Mouse (Mus musculus) frontal cortex, postnatal 14 days (tissue): ENCODE measurements around the gene Ankrd61.
A peak's percentile ranks its signal among the peaks of the same experiment; 100 is the strongest.

Experiments
- DNase-seq, 2 experiments: peaks; one replicate each; pipeline ENCODE4 v3.0.0; 2022; ENCODE audit warnings: low spot score in 2 of 2

Gene Ankrd61

DNA sequence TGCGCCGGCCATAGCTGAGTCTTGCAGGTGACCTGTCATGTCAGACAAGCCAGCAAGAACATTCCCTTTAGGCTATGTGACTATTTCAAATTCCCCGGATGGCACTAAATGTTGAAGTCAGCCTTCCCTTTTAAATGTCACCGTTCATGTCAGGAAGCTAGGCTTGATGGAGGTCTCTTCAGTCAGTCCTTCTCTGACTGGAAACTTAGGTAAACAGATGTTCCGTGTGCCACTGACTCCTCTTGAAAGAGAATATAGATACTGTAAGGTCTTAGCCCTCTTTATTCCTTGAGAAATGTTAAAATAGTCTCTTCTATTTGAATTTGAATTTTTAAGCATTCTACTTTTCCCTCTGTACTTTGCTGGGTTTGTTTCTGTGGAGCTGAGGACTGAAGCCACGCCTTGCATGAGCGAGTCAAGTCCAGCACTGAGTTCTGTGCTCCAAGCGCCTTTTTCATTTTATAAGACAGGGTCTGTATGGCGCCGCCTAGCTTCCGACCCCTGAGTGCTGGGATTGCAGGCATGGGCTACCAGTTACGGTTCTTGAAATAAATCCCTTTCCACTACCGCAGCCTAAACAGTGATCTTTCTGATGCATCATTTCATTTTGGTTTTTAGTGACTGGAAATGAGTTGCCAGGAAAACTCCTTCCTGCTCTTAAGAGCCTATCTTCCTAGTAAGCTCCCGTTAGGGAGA is at the start of gene Ankrd61:
TSS of gene Ankrd61 (minus strand) at position 51 of the 696 bp plus-strand sequence.
- DNase-seq, result no peak

DNA sequence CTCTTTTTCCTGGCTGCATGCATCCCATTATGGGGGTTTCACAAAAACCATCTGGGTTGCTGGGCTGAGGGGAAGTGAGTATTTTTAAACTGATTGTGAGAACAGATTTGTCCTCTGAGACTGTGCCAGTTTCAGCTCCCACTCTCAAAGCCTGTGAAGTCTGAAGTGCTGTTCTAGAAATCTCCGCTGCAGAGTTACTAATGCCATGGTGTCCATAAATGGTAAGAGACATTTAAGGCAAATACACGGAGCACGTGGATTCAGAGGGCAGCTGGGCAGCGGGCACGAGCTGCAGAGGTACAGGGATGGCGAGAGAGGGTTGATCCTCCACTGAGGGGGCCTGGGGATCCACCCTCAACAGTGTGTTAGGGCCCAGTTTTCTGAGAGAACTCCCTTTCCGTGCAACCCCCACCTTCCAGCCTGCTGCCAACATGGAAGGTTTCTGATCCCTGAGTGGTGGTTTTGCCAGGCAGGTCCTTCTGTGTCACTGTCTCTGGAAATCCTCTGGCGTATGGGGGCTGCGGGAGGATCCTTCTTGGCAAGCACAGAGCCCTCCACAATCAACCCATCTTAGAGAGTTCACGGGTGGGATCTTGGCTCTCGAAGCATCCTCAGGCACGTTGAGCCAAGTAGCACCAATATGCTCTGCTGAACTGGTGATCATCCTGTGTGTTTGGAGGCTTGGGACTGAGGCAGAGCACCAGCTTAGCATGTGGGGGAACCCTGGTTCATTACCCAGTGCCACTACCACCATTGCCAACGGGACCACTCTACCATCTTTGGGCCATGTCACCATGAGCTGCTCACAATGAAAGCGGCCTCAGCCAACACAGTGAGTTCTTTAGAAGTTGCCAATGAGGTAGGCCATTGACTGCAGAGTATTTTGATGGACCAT is 46.0 kb upstream of the Ankrd61 start:
- DNase-seq, result peak; percentile 63 to 79

DNA sequence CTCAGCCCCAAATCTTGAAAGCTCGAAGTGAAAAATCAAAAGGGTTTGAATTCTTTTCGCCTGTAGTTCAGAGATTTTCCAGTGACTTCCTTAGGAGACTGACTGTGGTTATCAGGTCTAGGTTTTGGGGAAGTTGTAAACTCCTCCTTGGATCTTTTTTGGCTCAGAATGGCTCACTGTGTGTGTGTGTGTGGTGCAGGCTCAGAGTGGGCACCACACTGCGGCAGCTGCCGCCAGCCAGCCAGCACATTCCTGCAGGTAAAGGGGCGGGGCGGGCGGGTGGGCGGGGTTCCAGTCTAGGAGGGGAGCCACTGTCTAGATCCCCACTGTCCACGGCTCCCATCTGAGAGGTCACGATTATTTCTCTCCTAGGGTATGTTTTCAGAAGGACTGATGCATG is 44.1 kb upstream of the Ankrd61 start:
- no peak for DNase-seq

DNA sequence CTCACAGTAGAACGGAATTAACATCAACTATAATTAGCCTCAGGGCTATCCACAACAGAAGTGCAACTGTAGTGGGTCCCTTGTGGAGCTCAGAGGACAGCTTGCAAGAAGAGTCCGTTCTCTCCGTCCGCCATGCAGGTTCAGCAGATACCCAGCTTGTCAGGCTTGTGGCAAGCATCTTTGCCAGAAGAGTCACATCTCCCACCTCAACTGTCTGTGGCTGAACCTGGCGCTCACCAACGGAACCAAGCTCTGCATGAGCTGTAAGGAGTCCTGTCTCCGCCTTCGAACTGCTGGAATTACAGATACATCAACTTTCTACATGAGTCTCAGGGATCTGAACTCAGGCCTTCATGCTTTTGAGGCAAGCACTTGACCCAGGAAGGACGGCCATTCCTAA is 38.7 kb upstream of the Ankrd61 start:
- DNase-seq, result no peak

DNA sequence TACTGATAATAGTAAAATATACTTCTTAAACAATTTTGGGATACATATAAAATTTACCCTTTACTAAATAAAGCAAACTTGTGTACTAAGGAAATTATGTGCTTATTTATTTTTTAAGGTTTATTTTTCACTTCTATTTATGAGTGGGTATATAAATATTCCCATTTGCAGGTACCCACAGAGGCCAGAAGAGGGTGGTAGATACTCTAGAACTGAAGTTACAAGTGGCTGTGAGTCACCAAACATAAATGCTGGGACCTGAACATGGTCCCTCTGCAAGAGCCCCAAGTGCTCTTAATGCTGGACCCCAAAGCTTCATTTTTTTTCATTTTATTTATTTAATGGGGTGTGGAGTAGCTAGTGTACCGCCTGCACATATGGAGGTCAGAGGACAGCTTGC is 36.4 kb upstream of the Ankrd61 start:
- DNase-seq, result no peak

DNA sequence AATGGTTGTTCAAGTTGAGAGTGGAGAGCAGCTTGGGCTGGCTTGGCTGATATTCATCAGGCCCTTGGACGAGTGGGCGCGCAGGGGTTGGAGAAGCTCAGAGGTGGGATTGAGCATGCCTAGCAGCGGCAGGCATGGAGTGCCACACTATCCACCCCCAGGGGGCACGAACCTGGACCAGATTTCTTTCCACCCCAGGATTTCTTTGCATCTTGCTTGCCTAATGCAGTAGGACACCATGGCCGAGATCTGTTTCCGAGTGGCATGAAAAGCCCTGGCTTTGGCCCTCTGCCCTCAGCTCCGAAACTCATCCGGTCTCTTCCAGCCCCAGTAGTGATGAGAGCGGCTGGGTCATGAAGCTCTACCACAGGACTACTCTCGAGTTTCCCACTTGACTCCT is 35.9 kb upstream of the Ankrd61 start:
- DNase-seq, result no peak

DNA sequence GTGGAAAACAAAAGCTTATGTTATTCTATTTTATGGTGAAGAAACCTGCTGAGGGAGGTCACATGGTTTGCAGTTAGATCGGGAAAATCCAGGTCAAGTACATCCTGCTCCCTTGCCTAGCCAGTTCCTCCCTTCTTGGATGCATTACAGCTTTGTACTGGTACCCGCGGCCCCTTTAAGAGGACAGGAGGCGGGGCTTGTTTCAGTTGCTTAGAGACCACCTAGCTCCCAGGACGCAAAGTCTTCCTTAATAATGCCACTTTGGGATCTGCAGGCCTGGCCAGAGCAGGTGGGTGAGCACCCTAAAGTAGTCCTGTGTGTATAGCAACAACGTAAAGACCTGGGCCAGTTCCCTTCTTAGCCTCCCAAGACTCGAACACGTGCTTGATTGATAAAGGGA is 35.3 kb upstream of the Ankrd61 start, which contains the start of gene Rsph10b:
TSS of gene Rsph10b (plus strand) at position 205 of the 400 bp plus-strand sequence.
- no peak for DNase-seq

DNA sequence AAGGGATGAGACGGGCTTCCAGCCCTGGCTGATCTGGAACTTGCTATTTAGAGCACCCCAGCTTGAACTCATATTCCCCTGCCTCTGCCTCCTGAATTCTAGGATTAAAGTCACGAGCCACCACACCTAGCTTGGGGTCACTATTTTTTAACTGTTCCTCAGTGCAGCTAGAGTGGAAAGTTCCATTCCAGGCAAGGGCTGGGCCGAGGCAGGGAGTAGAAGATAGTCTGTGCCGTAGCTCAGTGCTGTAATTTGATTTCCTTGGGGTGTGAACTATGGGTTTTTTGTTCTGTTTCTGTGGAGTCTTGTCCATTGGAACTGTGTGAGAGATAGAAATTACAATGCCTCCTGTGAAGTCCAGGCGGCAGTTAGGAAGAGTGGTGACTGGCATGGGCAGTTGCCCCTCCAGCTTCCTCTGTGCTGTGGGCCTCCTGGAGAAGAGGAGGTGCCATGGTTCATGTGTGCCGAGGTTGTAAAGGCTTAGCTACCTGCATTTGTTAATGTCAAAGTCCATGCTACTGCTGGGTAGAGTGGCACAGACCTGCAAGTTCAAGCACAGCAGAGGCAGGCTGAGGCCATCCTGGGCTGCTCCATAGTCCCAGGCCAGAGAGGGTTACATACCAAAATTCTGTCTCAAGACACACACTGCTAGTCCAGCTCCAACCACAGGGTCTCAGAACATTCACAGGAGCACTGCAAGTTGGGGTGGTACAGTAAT is 34.5 kb upstream of the Ankrd61 start:
- DNase-seq, result no peak

GRCm38 (mm10) chr5:143930656-143931055 is 33.2 kb upstream of the Ankrd61 start:
- DNase-seq, result no peak

- no peak for DNase-seq
These were observed 31.8 kb upstream of the Ankrd61 start for GRCm38 (mm10) chr5:143929291-143929690.

DNA sequence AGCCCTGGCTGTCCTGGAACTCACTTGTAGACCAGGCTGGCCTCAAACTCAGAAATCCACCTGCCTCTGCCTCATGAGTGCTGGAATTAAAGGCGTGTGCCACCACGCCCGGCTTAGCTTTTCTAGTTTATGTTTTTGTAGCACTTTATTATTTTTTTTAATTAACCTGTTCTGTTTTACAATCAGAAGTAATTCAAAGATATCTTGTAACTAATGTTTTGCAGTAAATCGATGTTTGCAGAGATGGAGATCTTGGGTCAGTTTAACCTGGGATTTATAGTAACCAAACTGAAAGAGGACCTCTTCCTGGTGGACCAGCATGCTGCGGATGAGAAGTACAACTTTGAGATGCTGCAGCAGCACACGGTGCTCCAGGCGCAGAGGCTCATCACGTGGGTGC is 30.4 kb upstream of the Ankrd61 start, which contains the start of gene Gm42421:
TSS of gene Gm42421 (plus strand) at position 301 of the 400 bp plus-strand sequence.
- no peak for DNase-seq

DNA sequence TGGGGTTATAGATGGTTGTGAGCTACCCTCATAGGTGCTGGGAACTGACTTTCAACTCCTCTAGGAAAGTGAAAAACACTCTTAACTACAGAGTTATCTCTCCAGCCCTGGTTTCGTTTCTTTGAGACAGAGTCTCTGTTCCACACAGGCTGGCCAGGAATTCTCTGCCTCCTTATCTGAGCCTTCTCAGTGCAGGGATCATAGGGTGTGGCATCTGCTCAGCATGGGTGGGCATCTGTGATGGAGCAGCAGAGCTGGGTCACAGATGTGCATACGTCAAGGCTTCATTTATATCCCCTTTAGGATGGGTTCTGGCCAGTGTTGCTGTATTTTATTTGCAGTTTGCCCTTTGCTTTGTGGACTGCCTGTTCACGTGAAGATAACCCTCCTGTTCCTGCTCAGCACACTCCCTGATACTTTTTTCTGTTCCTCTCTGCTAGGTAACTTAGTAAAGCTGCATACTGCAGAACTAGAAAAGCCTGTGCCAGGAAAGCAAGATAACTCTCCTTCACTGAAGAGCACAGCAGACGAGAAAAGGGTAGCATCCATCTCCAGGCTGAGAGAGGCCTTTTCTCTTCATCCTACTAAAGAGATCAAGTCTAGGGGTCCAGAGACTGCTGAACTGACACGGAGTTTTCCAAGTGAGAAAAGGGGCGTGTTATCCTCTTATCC is 27.4 kb upstream of the Ankrd61 start:
- DNase-seq, result no peak

GRCm38 (mm10) chr5:143918120-143918519 is 20.6 kb upstream of the Ankrd61 start:
- no peak for DNase-seq

- no peak for DNase-seq
These were observed 19.9 kb upstream of the Ankrd61 start for GRCm38 (mm10) chr5:143917418-143917817.

GRCm38 (mm10) chr5:143916221-143916620 is 18.7 kb upstream of the Ankrd61 start:
- no peak for DNase-seq

DNA sequence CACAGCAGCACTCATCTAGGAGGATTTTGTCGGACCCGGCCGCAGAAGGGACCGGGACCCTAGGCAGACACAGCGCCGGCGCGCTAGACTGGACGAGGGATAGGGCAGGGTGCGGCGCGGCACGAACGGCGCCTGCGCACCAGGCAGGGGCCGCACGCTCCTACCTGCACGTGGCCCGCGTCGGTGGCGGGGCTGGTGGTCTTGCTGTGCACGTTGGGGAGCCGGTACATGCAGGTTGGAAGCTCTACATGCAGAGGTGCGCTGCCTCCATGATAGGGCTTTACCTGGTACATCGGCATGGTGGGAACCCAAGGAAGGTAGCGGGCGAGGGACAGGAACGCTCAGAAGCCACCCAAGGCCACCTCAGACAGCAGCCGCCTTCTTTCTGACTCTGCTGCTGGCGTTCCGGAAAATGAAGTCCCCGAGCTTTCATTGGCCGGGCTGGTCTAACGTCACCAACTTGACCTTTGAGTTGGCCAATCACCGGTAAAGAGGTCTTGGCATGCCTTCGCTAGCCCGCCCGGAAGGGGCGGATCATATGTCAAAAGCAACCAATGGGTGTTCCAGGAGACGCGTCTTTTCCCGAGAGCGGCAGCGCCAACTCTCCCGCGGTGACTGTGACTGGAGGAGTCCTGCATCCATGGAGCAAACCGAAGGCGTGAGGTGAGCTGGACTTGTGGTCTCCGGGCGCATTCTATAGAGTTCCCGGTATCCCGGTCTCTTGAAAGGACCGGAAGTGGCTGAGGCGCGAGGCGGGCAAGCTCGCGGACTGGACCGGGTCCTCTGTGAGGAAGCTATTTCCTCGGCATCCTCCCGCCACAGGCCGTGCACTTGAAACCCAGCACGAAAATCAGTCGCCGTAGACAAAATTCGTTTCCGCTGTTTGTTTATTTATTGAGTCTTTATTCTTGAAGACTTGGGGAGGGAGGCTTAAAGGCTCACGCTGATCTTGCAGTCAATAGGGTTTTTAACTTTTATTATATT is 12.2 kb upstream of the Ankrd61 start, which contains the start of the genes Aimp2 and Pms2:
TSS of gene Aimp2 (minus strand) at position 431 of the 984 bp plus-strand sequence.
TSS of gene Pms2 (plus strand) at position 548 of the 984 bp plus-strand sequence.
- peak; percentile 96 to 97 for DNase-seq

GRCm38 (mm10) chr5:143908926-143909325 is 11.4 kb upstream of the Ankrd61 start:
- DNase-seq, result no peak

DNA sequence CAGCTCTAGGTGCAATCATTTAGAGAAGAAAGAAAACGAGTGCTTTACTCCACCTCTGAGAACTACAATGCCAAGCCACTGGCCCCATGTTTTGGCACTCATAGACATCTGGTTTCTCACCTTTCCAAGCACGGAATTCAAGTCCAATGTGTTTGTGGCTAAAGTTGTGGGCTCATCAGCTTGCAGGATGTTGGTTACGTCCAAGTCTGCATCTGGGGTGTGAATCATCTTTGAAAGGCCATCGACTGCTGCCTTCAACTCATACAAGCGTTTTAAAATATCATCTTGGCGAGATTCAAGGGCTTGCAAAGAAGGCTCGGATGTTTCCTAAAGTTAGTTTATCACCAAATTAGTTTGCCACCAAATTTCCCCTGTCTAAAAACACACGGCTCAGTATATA is 8.9 kb upstream of the Ankrd61 start:
- DNase-seq, result no peak

- no peak for DNase-seq
These were observed 6.3 kb upstream of the Ankrd61 start for GRCm38 (mm10) chr5:143903813-143904212.

GRCm38 (mm10) chr5:143902111-143902510 is 4.6 kb upstream of the Ankrd61 start:
- DNase-seq, result peak in 1 of 2 experiments; percentile 22
